Mouse (Mus musculus): ENCODE data around the gene Acss3.

DNA sequence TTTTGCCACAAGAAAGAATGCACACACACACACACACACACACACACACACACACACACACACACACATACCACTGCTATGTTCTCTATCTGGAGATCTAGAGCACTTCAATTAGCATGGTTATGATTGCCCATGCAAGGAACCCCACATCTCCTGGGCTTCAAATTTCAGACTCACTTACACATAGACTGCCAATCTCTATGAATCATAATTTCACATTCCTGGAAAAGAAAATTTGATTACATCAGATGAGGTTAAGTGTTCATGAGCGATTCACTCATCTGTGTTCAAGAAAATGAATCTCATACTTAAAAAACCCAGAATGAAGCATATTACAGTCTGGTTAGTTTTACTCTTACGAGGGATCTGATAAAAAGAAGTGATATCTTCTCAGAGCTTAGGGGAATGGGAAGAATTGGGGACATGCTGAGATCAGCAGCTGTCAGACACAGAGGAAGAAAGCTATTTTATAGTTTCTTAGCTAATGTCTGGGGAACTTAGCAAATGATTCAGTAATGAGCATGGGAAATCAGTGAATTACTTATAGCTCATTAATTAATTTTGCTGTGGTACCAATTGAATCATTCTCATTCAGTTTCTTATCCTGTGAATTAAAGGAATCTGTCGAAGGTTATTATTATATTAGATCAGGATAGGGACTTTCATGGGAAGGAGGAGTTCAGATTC is 48.7 kb upstream of the Acss3 start:
- TF ChIP-seq POLR2A (IDR thresholded peaks at IDR 0.05; ENCODE audit: insufficient read length, low read depth) (no peak), MYOG (IDR thresholded peaks at IDR 0.05; ENCODE audit: control insufficient read depth in 1 of 3, insufficient read depth in 1 of 3, insufficient read length in 2 of 3, low read depth in 2 of 3) (no peak), MAX (IDR thresholded peaks at IDR 0.05; ENCODE audit: low read depth) (no peak)

Measured in myocyte (in vitro differentiated cells).